Mouse (Mus musculus) spleen, postnatal 36 days (tissue): Measurements from ENCODE around the gene Klhdc3.

Experiments used
- DNase-seq, 2 experiments: peaks; one replicate each; pipeline ENCODE4 v3.0.0; 2022; ENCODE audit warnings: low spot score in 2 of 2, mixed read lengths in 1 of 2

The Klhdc3 gene

GRCm38 (mm10) chr17:46702100-46702499 lies 21.4 kb upstream of the Klhdc3 start:
- DNase-seq, result no peak

- no peak for DNase-seq
These were observed 20.8 kb upstream of the Klhdc3 start for GRCm38 (mm10) chr17:46701489-46701888.

GRCm38 (mm10) chr17:46699912-46700311 lies 19.2 kb upstream of the Klhdc3 start:
- no peak for DNase-seq

- no peak for DNase-seq
These were observed 18.5 kb upstream of the Klhdc3 start for GRCm38 (mm10) chr17:46699245-46699644.

- no peak for DNase-seq
These were observed 17.8 kb upstream of the Klhdc3 start for GRCm38 (mm10) chr17:46698515-46698914.

GRCm38 (mm10) chr17:46694517-46695063 lies 13.9 kb upstream of the Klhdc3 start:
- no peak for DNase-seq

GRCm38 (mm10) chr17:46691390-46691789 lies 10.7 kb upstream of the Klhdc3 start:
- DNase-seq, result no peak

GRCm38 (mm10) chr17:46690665-46691064 lies 10.0 kb upstream of the Klhdc3 start:
- no peak for DNase-seq

GRCm38 (mm10) chr17:46685913-46686312 lies 5.2 kb upstream of the Klhdc3 start:
- no peak for DNase-seq

GRCm38 (mm10) chr17:46682654-46683389 lies 2.1 kb upstream of the Klhdc3 start:
- DNase-seq, result no peak

GRCm38 (mm10) chr17:46681466-46682118 lies 878 bp upstream of the Klhdc3 start:
- DNase-seq, result no peak

- peak; percentile 38 to 45 for DNase-seq
These were observed 613 bp downstream of the Klhdc3 start for GRCm38 (mm10) chr17:46679843-46680759.

GRCm38 (mm10) chr17:46678911-46679310 lies 1.8 kb downstream of the Klhdc3 start:
- DNase-seq, result no peak

GRCm38 (mm10) chr17:46678416-46678815 lies 2.3 kb downstream of the Klhdc3 start, which contains the start of gene Mea1:
Gene Mea1, plus strand, starts transcription at chr17:46678793.
- DNase-seq, result no peak

- no peak for DNase-seq
These were observed 6.0 kb downstream of the Klhdc3 start for GRCm38 (mm10) chr17:46674530-46675283.

- peak; percentile 92 for DNase-seq
These were observed 6.7 kb downstream of the Klhdc3 start, which contains the start of gene Rrp36 for GRCm38 (mm10) chr17:46673850-46674529. Gene Rrp36, minus strand, starts transcription at chr17:46674352.

GRCm38 (mm10) chr17:46669911-46670310 lies 10.8 kb downstream of the Klhdc3 start:
- DNase-seq, result no peak

- no peak for DNase-seq
These were observed 13.0 kb downstream of the Klhdc3 start for GRCm38 (mm10) chr17:46667712-46668111.

- no peak for DNase-seq
These were observed 18.0 kb downstream of the Klhdc3 start for GRCm38 (mm10) chr17:46662730-46663129.

- no peak for DNase-seq
These were observed 18.7 kb downstream of the Klhdc3 start for GRCm38 (mm10) chr17:46661981-46662380.
